Mouse (Mus musculus): ENCODE results near the gene Lamb1. TPM values are rescaled to one million over a fixed set of nuclear protein-coding genes. Genes with fewer than 3 reads are reported as not detected.

Lamb1 gene
- polyA plus RNA-seq, 1 experiment from 2014 or later = 4.9 TPM

GRCm38 (mm10) chr12:31369118-31369517 lies 104.1 kb downstream of the Lamb1 start:
- H3K27me3 ChIP-seq (ENCODE audit: control insufficient read depth, insufficient read depth, low read length) = no peaks in the 10 kb centered on the region
- no peak overlapping the region for H3K27ac ChIP-seq (ENCODE audit: low read depth, low read length)
- H3K4me2 ChIP-seq (ENCODE audit: low read depth, low read length) = no peak overlapping the region
- H3K9ac ChIP-seq (replicated peaks; ENCODE audit: low read depth, low read length) = no peak overlapping the region
- ATAC-seq (ENCODE audit: low read depth) = no peak
- H3K36me3 ChIP-seq (ENCODE audit: control insufficient read depth, insufficient read depth, low read length) = no peaks in the 10 kb centered on the region
- 89% methylated on average over 1 of the region's 1 CpGs for WGBS
- H3K9me3 ChIP-seq (ENCODE audit: control insufficient read depth, low read length) = no peaks in the 10 kb centered on the region
- H3K4me1 ChIP-seq (ENCODE audit: control insufficient read depth, insufficient read depth, low read length) = no peaks in the 10 kb centered on the region
- H3K4me3 ChIP-seq (ENCODE audit: low read depth, low read length) = no peak overlapping the region

GRCm38 (mm10) chr12:31369656-31370055 lies 104.6 kb downstream of the Lamb1 start:
- H3K4me2 ChIP-seq (ENCODE audit: low read depth, low read length) = no peak overlapping the region
- no peaks in the 10 kb centered on the region for H3K4me1 ChIP-seq (ENCODE audit: control insufficient read depth, insufficient read depth, low read length)
- no peaks in the 10 kb centered on the region for H3K27me3 ChIP-seq (ENCODE audit: control insufficient read depth, insufficient read depth, low read length)
- H3K36me3 ChIP-seq (ENCODE audit: control insufficient read depth, insufficient read depth, low read length) = no peaks in the 10 kb centered on the region
- H3K4me3 ChIP-seq (ENCODE audit: low read depth, low read length) = no peak overlapping the region
- 85% methylated on average over 7 of the region's 7 CpGs for WGBS
- no peak overlapping the region for H3K27ac ChIP-seq (ENCODE audit: low read depth, low read length)
- H3K9me3 ChIP-seq (ENCODE audit: control insufficient read depth, low read length) = no peaks in the 10 kb centered on the region
- H3K9ac ChIP-seq (replicated peaks; ENCODE audit: low read depth, low read length) = no peak overlapping the region
- no peak for ATAC-seq (ENCODE audit: low read depth)

GRCm38 (mm10) chr12:31374603-31375282 lies 109.7 kb downstream of the Lamb1 start:
- no peak overlapping the region for H3K27ac ChIP-seq (ENCODE audit: low read depth, low read length)
- no peak overlapping the region for H3K4me3 ChIP-seq (ENCODE audit: low read depth, low read length)
- WGBS = 37% methylated on average over 9 of the region's 9 CpGs
- peak overlapping the region; percentile 14; the same call in 1 of the 2 replicates for H3K4me2 ChIP-seq (ENCODE audit: low read depth, low read length)
- H3K27me3 ChIP-seq (ENCODE audit: control insufficient read depth, insufficient read depth, low read length) = no peaks in the 10 kb centered on the region
- H3K9me3 ChIP-seq (ENCODE audit: control insufficient read depth, low read length) = no peaks in the 10 kb centered on the region
- ATAC-seq (ENCODE audit: low read depth) = peak; percentile 89
- H3K4me1 ChIP-seq (ENCODE audit: control insufficient read depth, insufficient read depth, low read length) = 0 out of 2 replicates have a peak, but pooled peaks cover 2% of the 10 kb centered on the region
- no peak overlapping the region for H3K9ac ChIP-seq (replicated peaks; ENCODE audit: low read depth, low read length)
- no peaks in the 10 kb centered on the region for H3K36me3 ChIP-seq (ENCODE audit: control insufficient read depth, insufficient read depth, low read length)

- no peak overlapping the region for H3K27ac ChIP-seq (ENCODE audit: low read depth, low read length)
- H3K36me3 ChIP-seq (ENCODE audit: control insufficient read depth, insufficient read depth, low read length) = no peaks in the 10 kb centered on the region
- H3K9me3 ChIP-seq (ENCODE audit: control insufficient read depth, low read length) = no peaks in the 10 kb centered on the region
- H3K9ac ChIP-seq (replicated peaks; ENCODE audit: low read depth, low read length) = no peak overlapping the region
- no peak overlapping the region for H3K4me2 ChIP-seq (ENCODE audit: low read depth, low read length)
- WGBS = 76% methylated on average over 4 of the region's 4 CpGs
- H3K27me3 ChIP-seq (ENCODE audit: control insufficient read depth, insufficient read depth, low read length) = no peaks in the 10 kb centered on the region
- H3K4me3 ChIP-seq (ENCODE audit: low read depth, low read length) = no peak overlapping the region
- H3K4me1 ChIP-seq (ENCODE audit: control insufficient read depth, insufficient read depth, low read length) = 0 out of 2 replicates have a peak, but pooled peaks cover 2% of the 10 kb centered on the region
- ATAC-seq (ENCODE audit: low read depth) = peak; percentile 14; the same call in 1 of the 2 replicates
Measured at GRCm38 (mm10) chr12:31375283-31375615, 110.2 kb downstream of the Lamb1 start.

- 18% methylated on average over 13 of the region's 13 CpGs for WGBS
- peak overlapping the region; percentile 39; the same call in 1 of the 2 replicates for H3K9ac ChIP-seq (replicated peaks; ENCODE audit: low read depth, low read length)
- no peaks in the 10 kb centered on the region for H3K27me3 ChIP-seq (ENCODE audit: control insufficient read depth, insufficient read depth, low read length)
- H3K4me3 ChIP-seq (ENCODE audit: low read depth, low read length) = peak overlapping the region; percentile 20; the same call in 1 of the 2 replicates
- H3K4me1 ChIP-seq (ENCODE audit: control insufficient read depth, insufficient read depth, low read length) = 0 out of 2 replicates have a peak, but pooled peaks cover 2% of the 10 kb centered on the region
- H3K36me3 ChIP-seq (ENCODE audit: control insufficient read depth, insufficient read depth, low read length) = no peaks in the 10 kb centered on the region
- peak overlapping the region; percentile 23 for H3K4me2 ChIP-seq (ENCODE audit: low read depth, low read length)
- no peaks in the 10 kb centered on the region for H3K9me3 ChIP-seq (ENCODE audit: control insufficient read depth, low read length)
- ATAC-seq (ENCODE audit: low read depth) = peak; percentile 66
- H3K27ac ChIP-seq (ENCODE audit: low read depth, low read length) = no peak overlapping the region
Measured at GRCm38 (mm10) chr12:31376326-31376950, 111.4 kb downstream of the Lamb1 start.

GRCm38 (mm10) chr12:31377241-31377640 lies 112.2 kb downstream of the Lamb1 start:
- ATAC-seq (ENCODE audit: low read depth) = no peak
- no peaks in the 10 kb centered on the region for H3K27me3 ChIP-seq (ENCODE audit: control insufficient read depth, insufficient read depth, low read length)
- no peak overlapping the region for H3K4me3 ChIP-seq (ENCODE audit: low read depth, low read length)
- H3K9ac ChIP-seq (replicated peaks; ENCODE audit: low read depth, low read length) = no peak overlapping the region
- H3K4me1 ChIP-seq (ENCODE audit: control insufficient read depth, insufficient read depth, low read length) = 0 out of 2 replicates have a peak, but pooled peaks cover 2% of the 10 kb centered on the region
- no peaks in the 10 kb centered on the region for H3K36me3 ChIP-seq (ENCODE audit: control insufficient read depth, insufficient read depth, low read length)
- no peak overlapping the region for H3K27ac ChIP-seq (ENCODE audit: low read depth, low read length)
- 89% methylated on average over 11 of the region's 11 CpGs for WGBS
- no peaks in the 10 kb centered on the region for H3K9me3 ChIP-seq (ENCODE audit: control insufficient read depth, low read length)
- no peak overlapping the region for H3K4me2 ChIP-seq (ENCODE audit: low read depth, low read length)

Other genes with a start within 250 kb of the Lamb1 start
- not detected in 2 replicates for gene Fam110c, start 191.4 kb upstream of the Lamb1 start, polyA plus RNA-seq (2014; fragmentation: Nextera tagmentation; extraction: Ambion mirVana)
- not detected in 2 replicates for gene Gm6993, start 24.5 kb upstream of the Lamb1 start, polyA plus RNA-seq (2014; fragmentation: Nextera tagmentation; extraction: Ambion mirVana)
- 132 and 141 TPM in 2 replicates for gene Dld, start 86.2 kb downstream of the Lamb1 start, polyA plus RNA-seq (2014; fragmentation: Nextera tagmentation; extraction: Ambion mirVana)
- 0.19 and 0.72 TPM in 2 replicates for gene Slc26a3, start 125.6 kb downstream of the Lamb1 start, polyA plus RNA-seq (2014; fragmentation: Nextera tagmentation; extraction: Ambion mirVana)
- 21.2 and 22.2 TPM in 2 replicates for gene Cbll1, start 234.4 kb downstream of the Lamb1 start, polyA plus RNA-seq (2014; fragmentation: Nextera tagmentation; extraction: Ambion mirVana)